Mouse (Mus musculus): ENCODE data around the gene Gm44503. TPM values are rescaled to one million over a fixed set of nuclear protein-coding genes. Genes with fewer than 3 reads are reported as not detected.

Gm44503 gene
- polyA plus RNA-seq, 1 experiment, result not detected

GRCm38 (mm10) chr9:72935309-72935708 is 23.3 kb upstream of the Gm44503 start:
- TF ChIP-seq CTCF (IDR thresholded peaks at IDR 0.05; ENCODE audit: insufficient read depth, low read depth, low read length), result no peak
- TF ChIP-seq POLR2A (IDR thresholded peaks at IDR 0.05; ENCODE audit: insufficient read depth, low read depth, low read length), result no peak
- 92% methylated on average over 4 of the region's 4 CpGs for WGBS
- Histone ChIP-seq H3K4me1 (ENCODE audit: control insufficient read depth, insufficient read depth, low read length) (no peaks in the 10 kb centered on the region), H3K4me3 (ENCODE audit: insufficient read depth, low read depth, low read length) (no peak overlapping the region), H3K27ac (ENCODE audit: insufficient read depth, low read depth, low read length) (no peak overlapping the region)

- no peak overlapping the region for H3K4me3 ChIP-seq (ENCODE audit: insufficient read depth, low read depth, low read length)
- H3K27ac ChIP-seq (ENCODE audit: insufficient read depth, low read depth, low read length), result no peak overlapping the region
- no peaks in the 10 kb centered on the region for H3K4me1 ChIP-seq (ENCODE audit: control insufficient read depth, insufficient read depth, low read length)
- TF ChIP-seq CTCF (IDR thresholded peaks at IDR 0.05; ENCODE audit: insufficient read depth, low read depth, low read length) (no peak), POLR2A (IDR thresholded peaks at IDR 0.05; ENCODE audit: insufficient read depth, low read depth, low read length) (no peak)
- WGBS, result 87% methylated on average over 2 of the region's 2 CpGs
Measured at GRCm38 (mm10) chr9:72936301-72936700, 22.4 kb upstream of the Gm44503 start.

- WGBS, result 66% methylated on average over 3 of the region's 3 CpGs
- no peak for TF ChIP-seq POLR2A (IDR thresholded peaks at IDR 0.05; ENCODE audit: insufficient read depth, low read depth, low read length)
- TF ChIP-seq CTCF (IDR thresholded peaks at IDR 0.05; ENCODE audit: insufficient read depth, low read depth, low read length), result peak; percentile 10; the same call in 1 of the 2 replicates
- H3K27ac ChIP-seq (ENCODE audit: insufficient read depth, low read depth, low read length), result no peak overlapping the region
- no peaks in the 10 kb centered on the region for H3K4me1 ChIP-seq (ENCODE audit: control insufficient read depth, insufficient read depth, low read length)
- no peak overlapping the region for H3K4me3 ChIP-seq (ENCODE audit: insufficient read depth, low read depth, low read length)
Measured at GRCm38 (mm10) chr9:72943424-72943823, 15.2 kb upstream of the Gm44503 start.

GRCm38 (mm10) chr9:72944286-72944685 is 14.4 kb upstream of the Gm44503 start:
- no peak overlapping the region for H3K27ac ChIP-seq (ENCODE audit: insufficient read depth, low read depth, low read length)
- WGBS, result 92% methylated on average over 13 of the region's 13 CpGs
- H3K4me1 ChIP-seq (ENCODE audit: control insufficient read depth, insufficient read depth, low read length), result no peaks in the 10 kb centered on the region
- H3K4me3 ChIP-seq (ENCODE audit: insufficient read depth, low read depth, low read length), result no peak overlapping the region
- TF ChIP-seq CTCF (IDR thresholded peaks at IDR 0.05; ENCODE audit: insufficient read depth, low read depth, low read length) (no peak), POLR2A (IDR thresholded peaks at IDR 0.05; ENCODE audit: insufficient read depth, low read depth, low read length) (no peak)

- H3K4me3 ChIP-seq (ENCODE audit: insufficient read depth, low read depth, low read length), result no peak overlapping the region
- no peak overlapping the region for H3K27ac ChIP-seq (ENCODE audit: insufficient read depth, low read depth, low read length)
- 98% methylated on average over 1 of the region's 1 CpGs for WGBS
- TF ChIP-seq POLR2A (IDR thresholded peaks at IDR 0.05; ENCODE audit: insufficient read depth, low read depth, low read length), result no peak
- no peak for TF ChIP-seq CTCF (IDR thresholded peaks at IDR 0.05; ENCODE audit: insufficient read depth, low read depth, low read length)
- no peaks in the 10 kb centered on the region for H3K4me1 ChIP-seq (ENCODE audit: control insufficient read depth, insufficient read depth, low read length)
Measured at GRCm38 (mm10) chr9:72947010-72947409, 11.6 kb upstream of the Gm44503 start.

- no peak overlapping the region for H3K4me3 ChIP-seq (ENCODE audit: insufficient read depth, low read depth, low read length)
- WGBS, result 76% methylated on average over 7 of the region's 7 CpGs
- no peaks in the 10 kb centered on the region for H3K4me1 ChIP-seq (ENCODE audit: control insufficient read depth, insufficient read depth, low read length)
- H3K27ac ChIP-seq (ENCODE audit: insufficient read depth, low read depth, low read length), result no peak overlapping the region
- TF ChIP-seq POLR2A (IDR thresholded peaks at IDR 0.05; ENCODE audit: insufficient read depth, low read depth, low read length), result no peak
- no peak for TF ChIP-seq CTCF (IDR thresholded peaks at IDR 0.05; ENCODE audit: insufficient read depth, low read depth, low read length)
Measured at GRCm38 (mm10) chr9:72949572-72949971, 9.1 kb upstream of the Gm44503 start.

- 54% methylated on average over 2 of the region's 2 CpGs for WGBS
- no peak overlapping the region for H3K4me3 ChIP-seq (ENCODE audit: insufficient read depth, low read depth, low read length)
- TF ChIP-seq POLR2A (IDR thresholded peaks at IDR 0.05; ENCODE audit: insufficient read depth, low read depth, low read length) (no peak), CTCF (IDR thresholded peaks at IDR 0.05; ENCODE audit: insufficient read depth, low read depth, low read length) (no peak)
- no peak overlapping the region for H3K27ac ChIP-seq (ENCODE audit: insufficient read depth, low read depth, low read length)
- H3K4me1 ChIP-seq (ENCODE audit: control insufficient read depth, insufficient read depth, low read length), result no peaks in the 10 kb centered on the region
Measured at GRCm38 (mm10) chr9:72954746-72955145, 3.9 kb upstream of the Gm44503 start.

GRCm38 (mm10) chr9:72955546-72955945 is 3.1 kb upstream of the Gm44503 start:
- Histone ChIP-seq H3K27ac (ENCODE audit: insufficient read depth, low read depth, low read length) (no peak overlapping the region), H3K4me3 (ENCODE audit: insufficient read depth, low read depth, low read length) (no peak overlapping the region), H3K4me1 (ENCODE audit: control insufficient read depth, insufficient read depth, low read length) (no peaks in the 10 kb centered on the region)
- TF ChIP-seq POLR2A (IDR thresholded peaks at IDR 0.05; ENCODE audit: insufficient read depth, low read depth, low read length) (no peak), CTCF (IDR thresholded peaks at IDR 0.05; ENCODE audit: insufficient read depth, low read depth, low read length) (no peak)
- 15% methylated on average over 1 of the region's 1 CpGs for WGBS

- H3K27ac ChIP-seq (ENCODE audit: insufficient read depth, low read depth, low read length), result no peak overlapping the region
- H3K4me3 ChIP-seq (ENCODE audit: insufficient read depth, low read depth, low read length), result no peak overlapping the region
- WGBS, result 83% methylated on average over 8 of the region's 8 CpGs
- TF ChIP-seq CTCF (IDR thresholded peaks at IDR 0.05; ENCODE audit: insufficient read depth, low read depth, low read length), result no peak
- no peak for TF ChIP-seq POLR2A (IDR thresholded peaks at IDR 0.05; ENCODE audit: insufficient read depth, low read depth, low read length)
- H3K4me1 ChIP-seq (ENCODE audit: control insufficient read depth, insufficient read depth, low read length), result no peaks in the 10 kb centered on the region
Measured at GRCm38 (mm10) chr9:72961346-72961745, 2.7 kb downstream of the Gm44503 start.

- no peak overlapping the region for H3K27ac ChIP-seq (ENCODE audit: insufficient read depth, low read depth, low read length)
- WGBS, result 80% methylated on average over 15 of the region's 15 CpGs
- TF ChIP-seq POLR2A (IDR thresholded peaks at IDR 0.05; ENCODE audit: insufficient read depth, low read depth, low read length) (no peak), CTCF (IDR thresholded peaks at IDR 0.05; ENCODE audit: insufficient read depth, low read depth, low read length) (no peak)
- H3K4me3 ChIP-seq (ENCODE audit: insufficient read depth, low read depth, low read length), result no peak overlapping the region
- no peaks in the 10 kb centered on the region for H3K4me1 ChIP-seq (ENCODE audit: control insufficient read depth, insufficient read depth, low read length)
Measured at GRCm38 (mm10) chr9:72961959-72962358, 3.3 kb downstream of the Gm44503 start.

Measured in olfactory bulb, adult 2 months (tissue).